Mouse (Mus musculus): ENCODE results near the gene Agbl2. TPM values are rescaled to one million over a fixed set of nuclear protein-coding genes. Genes with fewer than 3 reads are reported as not detected.

Agbl2 gene
- polyA plus RNA-seq, 1 experiment from 2014 or later = 0.84 TPM

GRCm38 (mm10) chr2:90753565-90753964 lies 29.0 kb upstream of the Agbl2 start:
- no peaks in the 10 kb centered on the region for H3K9me3 ChIP-seq (replicated peaks)
- no peak overlapping the region for H3K4me2 ChIP-seq
- no peak for ATAC-seq (replicated peaks; ENCODE audit: low FRiP score)
- WGBS = 96% methylated on average over 2 of the region's 2 CpGs
- H3K27me3 ChIP-seq = no peaks in the 10 kb centered on the region
- H3K4me1 ChIP-seq = peaks cover 12% of the 10 kb centered on the region
- peaks cover 95% of the 10 kb centered on the region for H3K36me3 ChIP-seq
- H3K4me3 ChIP-seq (replicated peaks) = no peak overlapping the region
- no peak overlapping the region for H3K27ac ChIP-seq
- no peak overlapping the region for H3K9ac ChIP-seq

GRCm38 (mm10) chr2:90754188-90754587 lies 28.3 kb upstream of the Agbl2 start:
- H3K27ac ChIP-seq = no peak overlapping the region
- no peak overlapping the region for H3K4me2 ChIP-seq
- peaks cover 95% of the 10 kb centered on the region for H3K36me3 ChIP-seq
- no peak for ATAC-seq (replicated peaks; ENCODE audit: low FRiP score)
- H3K4me3 ChIP-seq (replicated peaks) = no peak overlapping the region
- WGBS = 96% methylated on average over 3 of the region's 3 CpGs
- H3K27me3 ChIP-seq = no peaks in the 10 kb centered on the region
- no peaks in the 10 kb centered on the region for H3K9me3 ChIP-seq (replicated peaks)
- H3K9ac ChIP-seq = no peak overlapping the region
- H3K4me1 ChIP-seq = peaks cover 6% of the 10 kb centered on the region

DNA sequence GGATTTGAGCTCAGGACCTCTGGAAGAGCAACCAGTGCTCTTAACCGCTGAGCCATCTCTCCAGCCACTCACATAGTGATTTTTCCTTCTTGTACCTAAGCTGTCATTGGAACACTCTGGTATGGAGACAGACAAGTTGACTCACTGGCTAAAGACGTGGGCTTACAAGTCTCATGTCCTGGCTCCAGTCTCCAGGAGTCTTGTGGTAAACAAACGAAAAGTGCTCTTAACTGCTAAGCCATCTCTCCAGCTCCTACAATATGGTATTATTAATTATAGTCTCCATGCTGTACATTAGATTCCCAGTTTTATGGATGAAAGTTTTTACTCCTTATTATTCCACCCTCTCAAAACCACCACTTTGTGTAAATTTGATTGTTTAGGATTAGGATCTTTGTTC lies 17.4 kb upstream of the Agbl2 start:
- no peak overlapping the region for H3K27ac ChIP-seq

GRCm38 (mm10) chr2:90781323-90781722 lies 1.2 kb upstream of the Agbl2 start:
- H3K9ac ChIP-seq = no peak overlapping the region
- peaks cover 8% of the 10 kb centered on the region; the same call in 1 of the 2 replicates for H3K27me3 ChIP-seq
- no peak overlapping the region for H3K27ac ChIP-seq
- ATAC-seq (replicated peaks; ENCODE audit: low FRiP score) = no peak
- no peak overlapping the region for H3K4me2 ChIP-seq
- peaks cover 16% of the 10 kb centered on the region for H3K4me1 ChIP-seq
- no peaks in the 10 kb centered on the region for H3K9me3 ChIP-seq (replicated peaks)
- no peak overlapping the region for H3K4me3 ChIP-seq (replicated peaks)
- WGBS = 36% methylated on average over 3 of the region's 3 CpGs
- H3K36me3 ChIP-seq = peaks cover 49% of the 10 kb centered on the region

More for the DNA sequence above, 17.4 kb upstream of the Agbl2 start:
- ATAC-seq (replicated peaks; ENCODE audit: low FRiP score) = no peak
- Histone ChIP-seq H3K9me3 (replicated peaks) (no peaks in the 10 kb centered on the region), H3K36me3 (peaks cover 94% of the 10 kb centered on the region), H3K9ac (no peak overlapping the region), H3K4me1 (no peaks in the 10 kb centered on the region), H3K4me3 (replicated peaks) (no peak overlapping the region), H3K27me3 (no peaks in the 10 kb centered on the region), H3K4me2 (no peak overlapping the region)
- 89% methylated on average over 3 of the region's 3 CpGs for WGBS

DNA sequence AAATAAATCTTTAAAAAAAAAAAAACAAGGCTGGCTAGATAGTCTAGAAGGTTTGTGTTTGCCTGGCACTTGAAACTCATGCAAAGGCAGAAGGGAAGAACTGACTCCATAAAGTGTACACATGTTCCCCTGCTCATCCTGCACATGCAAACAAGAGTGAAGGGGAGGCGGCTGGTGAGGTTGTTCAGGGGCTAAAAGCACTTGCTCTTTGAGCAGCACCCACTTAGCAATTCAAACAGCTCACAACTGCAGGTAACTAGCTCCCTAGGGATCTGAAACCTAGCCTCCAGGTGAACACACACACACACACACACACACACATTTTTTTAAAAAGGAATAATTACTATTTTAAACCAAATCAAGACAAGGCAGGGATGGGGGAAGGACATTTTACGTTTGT lies 589 bp upstream of the Agbl2 start:
- no peaks in the 10 kb centered on the region for H3K9me3 ChIP-seq (replicated peaks)
- peaks cover 8% of the 10 kb centered on the region; the same call in 1 of the 2 replicates for H3K27me3 ChIP-seq
- H3K27ac ChIP-seq = peak overlapping the region; percentile 37; the same call in 1 of the 2 replicates
- peaks cover 42% of the 10 kb centered on the region for H3K36me3 ChIP-seq
- no peak overlapping the region for H3K4me3 ChIP-seq (replicated peaks)
- WGBS = 40% methylated on average over 2 of the region's 2 CpGs
- ATAC-seq (replicated peaks; ENCODE audit: low FRiP score) = no peak
- H3K4me1 ChIP-seq = peaks cover 16% of the 10 kb centered on the region
- peak overlapping the region; percentile 83; the same call in 1 of the 2 replicates for H3K4me2 ChIP-seq
- no peak overlapping the region for H3K9ac ChIP-seq

- H3K27ac ChIP-seq = no peak overlapping the region
- H3K36me3 ChIP-seq = peaks cover 33% of the 10 kb centered on the region
- no peaks in the 10 kb centered on the region for H3K9me3 ChIP-seq (replicated peaks)
- peak overlapping the region; percentile 83 for H3K4me2 ChIP-seq
- 1% methylated on average over 28 of the region's 29 CpGs for WGBS
- peak overlapping the region; percentile 37 for H3K9ac ChIP-seq
- peaks cover 8% of the 10 kb centered on the region; the same call in 1 of the 2 replicates for H3K27me3 ChIP-seq
- peak; percentile 75 for ATAC-seq (replicated peaks; ENCODE audit: low FRiP score)
- H3K4me1 ChIP-seq = peaks cover 16% of the 10 kb centered on the region
- H3K4me3 ChIP-seq (replicated peaks) = peak overlapping the region; percentile 51
These were observed 467 bp downstream of the Agbl2 start for GRCm38 (mm10) chr2:90782901-90783486.

DNA sequence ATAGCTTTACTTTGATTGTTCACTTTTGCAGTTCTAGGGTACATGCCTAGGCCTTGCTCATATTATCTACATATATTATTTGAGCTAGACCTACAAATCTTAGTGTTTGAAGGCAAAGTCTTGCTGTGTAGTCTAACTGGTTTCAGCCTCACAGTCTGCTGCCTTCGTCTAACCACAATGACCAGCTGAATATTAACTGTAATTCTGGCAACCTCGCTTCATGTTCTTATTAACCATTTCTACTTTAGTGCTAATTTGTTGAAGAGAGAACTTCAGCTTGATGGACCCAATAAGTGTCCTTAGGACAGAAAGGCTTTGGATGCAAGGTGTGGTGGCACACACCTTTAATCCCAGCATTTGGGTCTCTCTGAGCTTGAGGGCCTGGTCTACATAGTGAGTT lies 5.6 kb downstream of the Agbl2 start:
- Histone ChIP-seq H3K27ac (no peak overlapping the region), H3K4me2 (no peak overlapping the region), H3K4me1 (peaks cover 4% of the 10 kb centered on the region), H3K36me3 (no peaks in the 10 kb centered on the region), H3K27me3 (peaks cover 8% of the 10 kb centered on the region; the same call in 1 of the 2 replicates), H3K4me3 (replicated peaks) (no peak overlapping the region), H3K9ac (no peak overlapping the region), H3K9me3 (replicated peaks) (no peaks in the 10 kb centered on the region)
- ATAC-seq (replicated peaks; ENCODE audit: low FRiP score) = no peak
- WGBS = 82% methylated on average over 2 of the region's 2 CpGs

GRCm38 (mm10) chr2:90808241-90809126 lies 26.0 kb downstream of the Agbl2 start:
- H3K27ac ChIP-seq = no peak overlapping the region
- no peaks in the 10 kb centered on the region for H3K27me3 ChIP-seq
- no peaks in the 10 kb centered on the region for H3K9me3 ChIP-seq (replicated peaks)
- ATAC-seq (replicated peaks; ENCODE audit: low FRiP score) = no peak
- WGBS = 87% methylated on average over 6 of the region's 6 CpGs
- no peaks in the 10 kb centered on the region for H3K4me1 ChIP-seq
- no peak overlapping the region for H3K9ac ChIP-seq
- H3K4me3 ChIP-seq (replicated peaks) = no peak overlapping the region
- no peaks in the 10 kb centered on the region for H3K36me3 ChIP-seq
- no peak overlapping the region for H3K4me2 ChIP-seq

DNA sequence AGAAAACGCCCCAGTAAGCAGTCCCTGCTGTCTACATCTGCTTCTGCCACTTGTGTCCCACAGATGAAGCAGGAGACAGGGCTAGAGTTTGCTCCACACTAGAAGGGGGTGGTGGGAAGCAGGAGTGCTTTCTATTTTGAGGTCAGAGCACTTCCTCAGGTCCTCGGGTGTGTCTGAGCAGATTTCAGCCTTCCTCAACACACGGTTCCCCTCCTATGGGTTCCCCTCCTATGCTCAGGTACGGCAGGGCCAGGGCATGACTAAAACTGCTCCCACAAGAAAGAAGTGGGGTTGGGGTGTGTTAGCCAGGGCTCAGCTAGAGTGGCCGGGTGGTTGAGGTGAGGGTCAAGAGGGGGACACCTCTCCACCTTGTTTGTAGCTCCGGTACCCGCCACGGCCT lies 28.2 kb downstream of the Agbl2 start:
- Histone ChIP-seq H3K4me2 (no peak overlapping the region), H3K9me3 (replicated peaks) (no peaks in the 10 kb centered on the region), H3K4me1 (no peaks in the 10 kb centered on the region), H3K9ac (no peak overlapping the region), H3K4me3 (replicated peaks) (no peak overlapping the region), H3K27me3 (no peaks in the 10 kb centered on the region), H3K27ac (no peak overlapping the region), H3K36me3 (no peaks in the 10 kb centered on the region)
- 87% methylated on average over 8 of the region's 8 CpGs for WGBS
- no peak for ATAC-seq (replicated peaks; ENCODE audit: low FRiP score)

GRCm38 (mm10) chr2:90815266-90815665 lies 32.7 kb downstream of the Agbl2 start:
- Histone ChIP-seq H3K27ac (no peak overlapping the region), H3K4me2 (no peak overlapping the region), H3K9me3 (replicated peaks) (no peaks in the 10 kb centered on the region), H3K4me3 (replicated peaks) (no peak overlapping the region), H3K4me1 (no peaks in the 10 kb centered on the region), H3K36me3 (no peaks in the 10 kb centered on the region), H3K9ac (no peak overlapping the region), H3K27me3 (no peaks in the 10 kb centered on the region)
- no peak for ATAC-seq (replicated peaks; ENCODE audit: low FRiP score)
- 82% methylated on average over 2 of the region's 2 CpGs for WGBS

DNA sequence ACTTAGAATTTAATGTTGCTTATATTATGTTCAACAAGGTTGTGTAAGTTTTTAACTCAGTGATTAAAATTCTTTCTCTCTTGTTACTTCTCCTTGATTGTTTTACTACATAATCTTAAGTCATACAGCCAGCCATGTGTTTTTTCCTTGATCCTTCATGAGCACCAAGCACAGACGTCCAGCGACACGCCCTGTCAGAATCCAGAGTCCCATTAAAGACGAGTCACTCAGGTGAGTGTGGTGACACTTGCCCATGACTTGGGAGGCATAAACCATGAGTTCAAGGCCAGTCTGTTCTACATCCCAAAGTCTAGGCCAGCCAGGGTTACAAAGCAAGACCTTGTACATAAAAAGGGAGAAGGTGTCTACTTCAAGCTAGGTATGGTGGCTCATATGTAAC lies 33.6 kb downstream of the Agbl2 start:
- no peak for ATAC-seq (replicated peaks; ENCODE audit: low FRiP score)
- H3K9me3 ChIP-seq (replicated peaks) = no peaks in the 10 kb centered on the region
- H3K27me3 ChIP-seq = no peaks in the 10 kb centered on the region
- H3K9ac ChIP-seq = no peak overlapping the region
- no peak overlapping the region for H3K27ac ChIP-seq
- 74% methylated on average over 4 of the region's 4 CpGs for WGBS
- H3K4me2 ChIP-seq = no peak overlapping the region
- no peak overlapping the region for H3K4me3 ChIP-seq (replicated peaks)
- no peaks in the 10 kb centered on the region for H3K36me3 ChIP-seq
- H3K4me1 ChIP-seq = no peaks in the 10 kb centered on the region

GRCm38 (mm10) chr2:90818710-90819109 lies 36.2 kb downstream of the Agbl2 start:
- no peak overlapping the region for H3K9ac ChIP-seq
- ATAC-seq (replicated peaks; ENCODE audit: low FRiP score) = no peak
- H3K4me3 ChIP-seq (replicated peaks) = no peak overlapping the region
- H3K9me3 ChIP-seq (replicated peaks) = no peaks in the 10 kb centered on the region
- no peaks in the 10 kb centered on the region for H3K4me1 ChIP-seq
- no peaks in the 10 kb centered on the region for H3K27me3 ChIP-seq
- no peak overlapping the region for H3K4me2 ChIP-seq
- no peaks in the 10 kb centered on the region for H3K36me3 ChIP-seq
- no peak overlapping the region for H3K27ac ChIP-seq
- 92% methylated on average over 3 of the region's 3 CpGs for WGBS
